Mouse (Mus musculus) bone marrow macrophage, adult 2 months (primary cell): ENCODE data around the gene Guca2b.

Experiments
- CTCF ChIP-seq: IDR thresholded peaks from 2 replicates; pipeline ENCODE4 v1.5.1; 2012; ENCODE audit warnings: low read depth, mild to moderate bottlenecking, low read length, moderate library complexity
- POLR2A ChIP-seq: IDR thresholded peaks from 2 replicates; pipeline ENCODE4 v1.6.1; 2012; ENCODE audit warnings: mild to moderate bottlenecking, low read depth, low read length, borderline replicate concordance

- TF ChIP-seq CTCF (no peak), POLR2A (no peak)
These were observed 9.4 kb upstream of the Guca2b start for GRCm38 (mm10) chr4:119668185-119668584.
